Mouse (Mus musculus): ENCODE results near the gene Angptl3. TPM values are rescaled to one million over a fixed set of nuclear protein-coding genes. Genes with fewer than 3 reads are reported as not detected.

Gene Angptl3
- polyA plus RNA-seq, 1 experiment from 2014 or later = 1.8 TPM

- WGBS = 79% methylated on average over 6 of the region's 6 CpGs
- ATAC-seq (ENCODE audit: low FRiP score, low read depth) = no peak
- Histone ChIP-seq H3K4me2 (replicated peaks) (no peak overlapping the region), H3K9me3 (no peaks in the 10 kb centered on the region), H3K4me3 (no peak overlapping the region), H3K27ac (no peak overlapping the region), H3K9ac (no peak overlapping the region), H3K36me3 (peaks cover 41% of the 10 kb centered on the region), H3K4me1 (peaks cover 5% of the 10 kb centered on the region; the same call in 1 of the 2 replicates), H3K27me3 (replicated peaks) (no peaks in the 10 kb centered on the region)
Observed at GRCm38 (mm10) chr4:99068806-99069205, 38.1 kb downstream of the Angptl3 start.

GRCm38 (mm10) chr4:99078005-99078404 is 47.3 kb downstream of the Angptl3 start:
- H3K27me3 ChIP-seq (replicated peaks) = no peaks in the 10 kb centered on the region
- H3K4me3 ChIP-seq = no peak overlapping the region
- no peak overlapping the region for H3K9ac ChIP-seq
- no peaks in the 10 kb centered on the region for H3K4me1 ChIP-seq
- H3K4me2 ChIP-seq (replicated peaks) = no peak overlapping the region
- WGBS = 95% methylated on average over 3 of the region's 3 CpGs
- no peak overlapping the region for H3K27ac ChIP-seq
- ATAC-seq (ENCODE audit: low FRiP score, low read depth) = no peak
- H3K9me3 ChIP-seq = no peaks in the 10 kb centered on the region
- H3K36me3 ChIP-seq = peaks cover 43% of the 10 kb centered on the region

DNA sequence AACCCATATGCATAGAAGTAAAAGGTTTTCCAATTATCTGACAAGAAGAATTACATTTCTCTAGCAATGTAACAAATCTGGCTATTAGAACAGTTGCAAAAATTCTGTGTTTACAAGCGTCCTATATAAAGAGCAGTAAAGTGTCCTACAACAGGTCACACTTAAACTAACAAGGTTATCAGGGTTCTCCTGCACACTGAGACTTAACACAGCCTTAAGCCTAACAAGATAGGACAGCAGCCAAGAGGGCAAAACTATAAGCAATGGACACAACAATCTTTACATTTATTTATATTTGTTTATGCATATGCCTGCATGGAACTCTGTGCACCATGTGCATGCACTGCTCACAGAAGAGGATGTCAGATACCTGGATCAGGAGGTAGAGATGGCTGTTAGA is 50.4 kb downstream of the Angptl3 start:
- Histone ChIP-seq H3K27me3 (replicated peaks) (no peaks in the 10 kb centered on the region), H3K9ac (no peak overlapping the region), H3K4me3 (no peak overlapping the region), H3K27ac (no peak overlapping the region), H3K36me3 (peaks cover 33% of the 10 kb centered on the region), H3K4me2 (replicated peaks) (no peak overlapping the region), H3K4me1 (no peaks in the 10 kb centered on the region), H3K9me3 (no peaks in the 10 kb centered on the region)
- no peak for ATAC-seq (ENCODE audit: low FRiP score, low read depth)
- 95% methylated on average over 1 of the region's 1 CpGs for WGBS

DNA sequence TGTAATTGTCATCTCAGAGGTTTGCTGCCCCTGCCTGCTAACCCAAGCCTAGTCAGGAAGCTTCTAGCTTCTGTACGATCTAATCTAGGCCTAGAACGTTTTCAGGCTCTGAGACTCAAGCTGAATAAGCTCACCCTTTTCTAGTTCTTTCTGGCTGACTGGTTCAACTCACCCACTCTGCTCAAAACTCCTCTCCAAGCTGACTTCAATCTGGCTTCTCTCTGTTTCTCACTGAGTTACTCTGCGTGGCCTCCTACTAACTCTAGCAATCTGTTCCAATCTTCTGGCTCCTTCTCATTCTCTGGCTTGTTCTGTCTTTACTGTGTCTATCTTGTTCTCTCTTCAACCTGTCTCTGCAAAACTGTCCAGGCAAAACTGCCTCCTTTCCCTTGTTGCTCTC is 53.1 kb downstream of the Angptl3 start:
- Histone ChIP-seq H3K4me3 (no peak overlapping the region), H3K27me3 (replicated peaks) (no peaks in the 10 kb centered on the region), H3K27ac (no peak overlapping the region), H3K9me3 (no peaks in the 10 kb centered on the region), H3K9ac (no peak overlapping the region), H3K4me2 (replicated peaks) (no peak overlapping the region), H3K4me1 (no peaks in the 10 kb centered on the region), H3K36me3 (peaks cover 28% of the 10 kb centered on the region)
- 89% methylated on average over 3 of the region's 3 CpGs for whole genome bisulfite sequencing
- no peak for ATAC-seq (ENCODE audit: low FRiP score, low read depth)

DNA sequence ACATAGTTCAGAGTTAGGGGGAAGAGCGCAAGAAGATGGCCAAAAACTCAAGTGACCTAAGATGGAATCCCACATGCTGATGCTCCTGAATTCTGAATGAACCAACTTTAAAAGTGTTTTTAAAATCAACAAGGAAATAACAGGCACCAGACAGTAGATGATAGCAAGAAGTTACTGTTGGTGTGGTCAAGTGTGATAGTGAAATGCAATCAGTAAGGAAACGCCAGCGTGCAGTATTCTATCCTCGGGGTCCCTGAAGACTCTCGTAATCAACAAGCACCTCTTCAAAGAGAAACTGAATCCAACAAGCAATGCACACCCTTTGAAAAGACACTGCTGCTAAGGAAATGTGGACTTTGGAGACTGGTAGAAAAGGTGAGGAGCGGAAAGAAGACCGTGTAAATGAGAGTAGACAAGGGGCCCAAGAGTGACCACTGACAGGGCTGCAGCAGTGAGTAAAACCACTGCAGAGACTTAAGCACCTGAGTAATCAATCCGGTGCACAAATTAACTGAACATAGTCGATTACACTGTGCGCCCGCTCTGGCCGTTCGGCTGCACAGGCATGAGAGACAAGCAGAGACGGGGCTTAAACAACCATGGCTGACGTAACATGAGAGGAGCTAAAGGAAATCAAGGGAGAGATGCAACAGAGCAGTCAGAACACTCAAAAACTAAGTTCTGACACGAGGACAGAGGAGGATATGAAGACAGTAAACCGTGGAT is 57.2 kb downstream of the Angptl3 start:
- 95% methylated on average over 17 of the region's 17 CpGs for WGBS

GRCm38 (mm10) chr4:99091151-99091701 is 60.5 kb downstream of the Angptl3 start:
- Histone ChIP-seq H3K36me3 (peaks cover 19% of the 10 kb centered on the region; the same call in 1 of the 2 replicates), H3K4me2 (replicated peaks) (no peak overlapping the region), H3K9me3 (no peaks in the 10 kb centered on the region), H3K4me1 (no peaks in the 10 kb centered on the region; the same call in 1 of the 2 replicates), H3K27ac (no peak overlapping the region), H3K27me3 (replicated peaks) (no peaks in the 10 kb centered on the region), H3K9ac (no peak overlapping the region), H3K4me3 (no peak overlapping the region)
- 57% methylated on average over 3 of the region's 3 CpGs for WGBS
- no peak for ATAC-seq (ENCODE audit: low FRiP score, low read depth)

More for the DNA sequence above, 57.2 kb downstream of the Angptl3 start:
- no peak overlapping the region for H3K27ac ChIP-seq
- peaks cover 27% of the 10 kb centered on the region; the same call in 1 of the 2 replicates for H3K36me3 ChIP-seq
- no peak overlapping the region for H3K9ac ChIP-seq
- H3K27me3 ChIP-seq (replicated peaks) = no peaks in the 10 kb centered on the region
- H3K4me2 ChIP-seq (replicated peaks) = no peak overlapping the region
- H3K4me3 ChIP-seq = no peak overlapping the region
- no peak for ATAC-seq (ENCODE audit: low FRiP score, low read depth)
- H3K9me3 ChIP-seq = no peaks in the 10 kb centered on the region
- H3K4me1 ChIP-seq = no peaks in the 10 kb centered on the region

GRCm38 (mm10) chr4:99091777-99092176 is 61.0 kb downstream of the Angptl3 start:
- Histone ChIP-seq H3K4me2 (replicated peaks) (no peak overlapping the region), H3K4me1 (no peaks in the 10 kb centered on the region; the same call in 1 of the 2 replicates), H3K9me3 (no peaks in the 10 kb centered on the region), H3K27me3 (replicated peaks) (no peaks in the 10 kb centered on the region), H3K4me3 (no peak overlapping the region), H3K27ac (no peak overlapping the region), H3K9ac (no peak overlapping the region), H3K36me3 (peaks cover 14% of the 10 kb centered on the region; the same call in 1 of the 2 replicates)
- WGBS = 88% methylated on average over 3 of the region's 3 CpGs
- ATAC-seq (ENCODE audit: low FRiP score, low read depth) = no peak

Other genes with a start within 250 kb of the Angptl3 start
- gene Kank4, start 213.4 kb upstream of the Angptl3 start, polyA plus RNA-seq (2016; fragmentation: Nextera tagmentation; extraction: Ambion mirVana) = 0.53 and 0.54 TPM in 2 replicates
- not detected in 2 replicates for gene I0C0044D17Rik, start 207.1 kb upstream of the Angptl3 start, polyA plus RNA-seq (2016; fragmentation: Nextera tagmentation; extraction: Ambion mirVana)
- 76.8 and 83.2 TPM in 2 replicates for gene Usp1, start 107.1 kb upstream of the Angptl3 start, polyA plus RNA-seq (2016; fragmentation: Nextera tagmentation; extraction: Ambion mirVana)
- gene Dock7, start 90.0 kb downstream of the Angptl3 start, polyA plus RNA-seq (2016; fragmentation: Nextera tagmentation; extraction: Ambion mirVana) = 101 and 106 TPM in 2 replicates
- 18.1 and 19.0 TPM in 2 replicates for gene Atg4c, start 163.0 kb downstream of the Angptl3 start, polyA plus RNA-seq (2016; fragmentation: Nextera tagmentation; extraction: Ambion mirVana)

Measured in neural tube, embryonic 12.5 days (tissue).